ENCODE assay signal across 12 mouse cellular contexts in genomic region chr14:76652356-76653126, GRCm38 (mm10).
DNase-seq lines count a peak whose midpoint lies in the region; ATAC-seq and TF ChIP-seq lines count a peak whose summit lies in the region.
"Had no signal": no experiment of that assay in that cellular context is flagged by ENCODE, and none has a peak within 500 bp of the region (broad histone marks: within the 10 kb centered on the region; RNA-seq: fewer than 3 reads in every experiment).

No protein-coding gene starts in this region.

- 72% methylated on average over 9 of the region's 9 CpGs for WGBS in forebrain, embryonic 10.5 days
- 69% methylated on average over 9 of the region's 9 CpGs for WGBS in forebrain, embryonic 11.5 days
- WGBS in midbrain, embryonic 13.5 days: 41% methylated on average over 9 of the region's 9 CpGs
- 65% methylated on average over 9 of the region's 9 CpGs for WGBS in liver, postnatal 0 days (ENCODE audit: insufficient replicate concordance)

- no peak overlapping the region for H3K4me3 ChIP-seq in forebrain, embryonic 10.5 days
- no peak overlapping the region for H3K4me3 ChIP-seq in forebrain, embryonic 11.5 days (ENCODE audit: low read depth, low read length)
- no peak overlapping the region for H3K4me3 ChIP-seq in midbrain, embryonic 13.5 days (replicated peaks)
- no peak overlapping the region for H3K4me3 ChIP-seq in liver, postnatal 0 days (ENCODE audit: low read depth, low read length)
- H3K4me3 ChIP-seq: heart, embryonic 15.5 days had no signal

- H3K36me3 ChIP-seq in forebrain, embryonic 10.5 days (replicated peaks): no peaks in the 10 kb centered on the region
- no peaks in the 10 kb centered on the region for H3K36me3 ChIP-seq in forebrain, embryonic 11.5 days (ENCODE audit: control insufficient read depth, insufficient read depth, low read length)
- H3K36me3 ChIP-seq in midbrain, embryonic 13.5 days: no peaks in the 10 kb centered on the region
- no peaks in the 10 kb centered on the region for H3K36me3 ChIP-seq in liver, postnatal 0 days (replicated peaks; ENCODE audit: insufficient read depth, low read length)
- H3K36me3 ChIP-seq: heart, embryonic 15.5 days had no signal

- H3K4me1 ChIP-seq in forebrain, embryonic 10.5 days: peaks cover 14% of the 10 kb centered on the region
- H3K4me1 ChIP-seq in forebrain, embryonic 11.5 days (replicated peaks; ENCODE audit: control insufficient read depth, insufficient read depth, low read length): peaks cover under 1% of the 10 kb centered on the region; the same call in 1 of the 2 replicates
- H3K4me1 ChIP-seq in midbrain, embryonic 13.5 days (replicated peaks): peaks cover 20% of the 10 kb centered on the region
- H3K4me1 ChIP-seq in liver, postnatal 0 days (ENCODE audit: insufficient read depth): no peaks in the 10 kb centered on the region

- no peak overlapping the region for H3K9ac ChIP-seq in forebrain, embryonic 11.5 days (ENCODE audit: low read length)
- no peak overlapping the region for H3K9ac ChIP-seq in midbrain, embryonic 13.5 days (replicated peaks)
- H3K9ac ChIP-seq in liver, postnatal 0 days (replicated peaks): no peak overlapping the region
- H3K9ac ChIP-seq: heart, embryonic 15.5 days had no signal

- no peak overlapping the region for H3K4me2 ChIP-seq in forebrain, embryonic 11.5 days (ENCODE audit: low read depth, low read length, severe bottlenecking)
- no peak overlapping the region for H3K4me2 ChIP-seq in midbrain, embryonic 13.5 days (replicated peaks)
- H3K4me2 ChIP-seq in liver, postnatal 0 days (ENCODE audit: low read depth, low read length): no peak overlapping the region
- H3K4me2 ChIP-seq: heart, embryonic 15.5 days had no signal

- no peaks in the 10 kb centered on the region for H3K9me3 ChIP-seq in forebrain, embryonic 10.5 days
- no peaks in the 10 kb centered on the region for H3K9me3 ChIP-seq in forebrain, embryonic 11.5 days (ENCODE audit: control insufficient read depth, low read length)
- H3K9me3 ChIP-seq in midbrain, embryonic 13.5 days: peaks cover 4% of the 10 kb centered on the region; the same call in 1 of the 2 replicates
- H3K9me3 ChIP-seq in liver, postnatal 0 days (ENCODE audit: low read length): no peaks in the 10 kb centered on the region
- H3K9me3 ChIP-seq: heart, embryonic 15.5 days had no signal

- 0 out of 2 replicates have a peak overlapping the region, but pooled peaks have one; percentile 30 for H3K27ac ChIP-seq in forebrain, embryonic 10.5 days
- no peak overlapping the region for H3K27ac ChIP-seq in forebrain, embryonic 11.5 days (ENCODE audit: low read depth, low read length)
- peak overlapping the region; percentile 36; the same call in 1 of the 2 replicates for H3K27ac ChIP-seq in midbrain, embryonic 13.5 days
- no peak overlapping the region for H3K27ac ChIP-seq in liver, postnatal 0 days (ENCODE audit: low read depth)
- H3K27ac ChIP-seq: heart, embryonic 15.5 days had no signal

- H3K27me3 ChIP-seq in forebrain, embryonic 10.5 days (ENCODE audit: poor library complexity, severe bottlenecking): no peaks in the 10 kb centered on the region
- H3K27me3 ChIP-seq in forebrain, embryonic 11.5 days (ENCODE audit: control insufficient read depth, insufficient read depth, low read length): no peaks in the 10 kb centered on the region
- 0 out of 2 replicates have a peak, but pooled peaks cover 3% of the 10 kb centered on the region for H3K27me3 ChIP-seq in midbrain, embryonic 13.5 days
- no peaks in the 10 kb centered on the region for H3K27me3 ChIP-seq in liver, postnatal 0 days (ENCODE audit: insufficient read depth, low read length)
- H3K27me3 ChIP-seq: heart, embryonic 15.5 days had no signal

- no peak for TF ChIP-seq CTCF in liver, postnatal 0 days (IDR thresholded peaks at IDR 0.05; ENCODE audit: low read depth)

- intact Hi-C loops in gastrocnemius, postnatal 14 days (cut with DNase I; ENCODE audit: low total_unique reads): no loop called here

- DNase-seq in forebrain, embryonic 10.5 days (ENCODE audit: extremely low spot score, low spot score): no peak
- no peak for DNase-seq in forebrain, embryonic 11.5 days (ENCODE audit: low spot score)
- DNase-seq in urinary bladder, postnatal 36 days (ENCODE audit: low spot score in 2 of 2): peak; percentile 42 to 62
- no peak for DNase-seq in urinary bladder, adult 2 months (ENCODE audit: low spot score)
- DNase-seq in gastrocnemius, postnatal 14 days: no peak
- DNase-seq in liver, postnatal 0 days: no peak
- DNase-seq: adrenal gland, postnatal 25 days; cerebellum, postnatal 36 days; thymus, postnatal 4 days had no signal

- ATAC-seq in forebrain, embryonic 11.5 days (replicated peaks; ENCODE audit: low FRiP score): no peak
- ATAC-seq in midbrain, embryonic 13.5 days: peak; percentile 78; the same call in 1 of the 2 replicates
- no peak for ATAC-seq in inflammation-experienced regulatory T-cells, adult 6 months
- no peak for ATAC-seq in liver, postnatal 0 days

- TF ChIP-seq EP300 in liver, postnatal 0 days (IDR thresholded peaks at IDR 0.05; ENCODE audit: low read depth): no peak

Comparison
In these comparisons a context has a peak if more than half of its experiments do, and no peak if none do; other contexts are left out.
1. DNase-seq: peak in urinary bladder, postnatal 36 days (2 of 2); none in forebrain, embryonic 10.5 days (single experiment), forebrain, embryonic 11.5 days (single experiment), urinary bladder, adult 2 months (single experiment), gastrocnemius, postnatal 14 days (single experiment) and liver, postnatal 0 days (single experiment).
2. H3K27ac ChIP-seq: peak in forebrain, embryonic 10.5 days (single experiment) and midbrain, embryonic 13.5 days (single experiment); none in forebrain, embryonic 11.5 days (single experiment) and liver, postnatal 0 days (single experiment).